Mouse (Mus musculus) hindbrain, embryonic 10.5 days (tissue): ENCODE measurements at regions not wholly inside any gene's neighbourhood (a gene's known extent, or its start where the extent isn't known, plus 50 kb on each side); places are given as distances from the start of the nearest gene placed in this dataset.

Experiments
- DNase-seq: peaks from one replicate; pipeline ENCODE4 v3.0.0-alpha.2; 2017; ENCODE audit warnings: low spot score
- H3K27ac ChIP-seq: fragments of 300-500 bp; sonication (generic); 2 replicates; pipeline ENCODE4 v1.5.1; 2016; ENCODE audit warnings: mild to moderate bottlenecking, moderate library complexity
- H3K27me3 ChIP-seq: fragments of 300-500 bp; sonication (generic); 2 replicates; pipeline ENCODE4 v1.6.1; 2016; ENCODE audit warnings: mild to moderate bottlenecking; ENCODE audit not compliant: poor library complexity, insufficient read depth, severe bottlenecking
- H3K36me3 ChIP-seq: fragments of 300-500 bp; sonication (generic); 2 replicates; pipeline ENCODE4 v1.6.1; 2016; ENCODE audit warnings: mild to moderate bottlenecking, moderate library complexity
- H3K4me1 ChIP-seq: fragments of 300-500 bp; sonication (generic); replicated peaks from 2 replicates; pipeline ENCODE4 v1.6.1; 2016; ENCODE audit warnings: mild to moderate bottlenecking
- H3K4me3 ChIP-seq: fragments of 300-500 bp; sonication (generic); 2 replicates; pipeline ENCODE4 v1.5.1; 2016; ENCODE audit warnings: mild to moderate bottlenecking, moderate library complexity
- H3K9me3 ChIP-seq: fragments of 300-500 bp; sonication (generic); 2 replicates; pipeline ENCODE4 v1.6.1; 2016; ENCODE audit warnings: mild to moderate bottlenecking, moderate library complexity
- WGBS: fragments of 180-500 bp; shearing (Covaris S2); methylation state at CpG from one replicate; pipeline ENCODE4 v1.1.7; 2016; 5-methylcytosine and 5-hydroxymethylcytosine counted together

DNA sequence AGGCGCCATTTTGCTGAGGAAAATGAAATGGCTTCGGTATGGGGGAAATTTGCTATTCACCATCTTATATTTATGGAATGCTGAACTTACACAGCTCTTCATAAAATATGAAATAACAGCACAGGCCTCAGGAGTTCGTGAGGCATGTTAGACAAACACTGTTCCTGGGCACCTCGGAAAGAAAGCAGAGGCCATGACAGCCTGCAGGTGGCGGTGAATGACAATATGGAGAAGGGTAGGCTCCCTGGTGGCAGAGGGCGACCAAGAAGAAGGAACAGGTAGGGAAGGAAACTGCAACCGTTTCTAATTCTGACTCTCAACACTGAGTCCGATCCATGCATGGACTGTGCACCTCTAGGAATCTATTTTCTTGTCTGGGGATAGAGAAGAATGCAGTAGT is 553.6 kb upstream of the Tmpo start:
- H3K27ac ChIP-seq: no peak overlapping the region
- 78% methylated on average over 8 of the region's 8 CpGs for WGBS
- H3K4me3 ChIP-seq: no peak overlapping the region
- DNase-seq: no peak
- H3K27me3 ChIP-seq: no peaks in the 10 kb centered on the region
- H3K36me3 ChIP-seq: no peaks in the 10 kb centered on the region
- no peaks in the 10 kb centered on the region for H3K9me3 ChIP-seq
- 0 out of 2 replicates have a peak, but pooled peaks cover 3% of the 10 kb centered on the region for H3K4me1 ChIP-seq

DNA sequence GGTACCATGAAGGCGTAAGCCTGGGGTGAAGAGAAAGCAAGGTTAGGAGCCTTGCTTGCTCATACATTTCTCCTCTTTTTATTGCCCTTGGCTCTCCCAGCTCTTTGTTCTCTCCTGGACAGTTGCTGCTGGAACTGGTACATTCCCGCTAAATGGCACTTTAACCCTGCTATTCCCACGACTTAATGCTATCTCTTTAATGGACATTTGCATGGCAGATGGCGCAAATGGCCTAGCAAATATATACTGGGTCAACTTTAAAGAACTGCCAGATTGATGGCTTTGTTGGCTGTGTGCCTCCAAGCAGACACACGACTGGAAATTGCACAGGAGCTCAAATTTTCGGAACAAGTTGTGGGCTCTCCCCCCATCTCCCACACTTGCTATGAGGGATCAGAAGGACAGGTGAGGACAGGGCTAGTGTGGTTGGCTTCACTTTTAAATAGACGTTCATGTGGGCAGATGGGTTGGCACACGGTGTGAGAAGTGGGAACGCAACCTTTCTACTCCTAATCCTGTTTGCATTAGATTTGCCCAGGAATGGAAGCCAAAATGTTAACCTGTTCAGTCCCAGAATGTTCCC is 551.0 kb upstream of the Tmpo start:
- no peak for DNase-seq
- H3K36me3 ChIP-seq: no peaks in the 10 kb centered on the region
- H3K27me3 ChIP-seq: no peaks in the 10 kb centered on the region
- peaks cover 3% of the 10 kb centered on the region; the same call in 1 of the 2 replicates for H3K4me1 ChIP-seq
- 82% methylated on average over 9 of the region's 9 CpGs for WGBS
- H3K9me3 ChIP-seq: no peaks in the 10 kb centered on the region
- no peak overlapping the region for H3K27ac ChIP-seq
- H3K4me3 ChIP-seq: no peak overlapping the region

DNA sequence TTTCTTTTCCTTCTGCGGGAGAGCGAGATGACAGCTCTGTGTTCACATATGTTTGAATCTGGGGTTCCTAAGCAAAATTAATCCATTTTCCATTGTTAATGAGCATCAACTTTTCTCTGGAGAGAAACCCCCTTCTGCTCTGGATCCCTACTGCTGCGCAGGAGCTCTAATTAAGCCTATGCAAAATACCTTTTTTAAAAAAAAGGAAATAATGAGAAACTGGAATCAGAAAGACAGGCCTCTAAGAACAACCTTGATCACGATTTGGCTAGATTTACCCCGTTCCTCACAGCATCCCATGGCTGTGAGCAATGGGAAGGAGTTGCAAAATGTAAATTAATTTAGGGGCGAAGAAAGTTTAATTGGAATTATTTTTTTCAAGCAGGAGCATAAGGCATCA is 548.9 kb upstream of the Tmpo start:
- H3K4me1 ChIP-seq: peaks cover under 1% of the 10 kb centered on the region; the same call in 1 of the 2 replicates

DNA sequence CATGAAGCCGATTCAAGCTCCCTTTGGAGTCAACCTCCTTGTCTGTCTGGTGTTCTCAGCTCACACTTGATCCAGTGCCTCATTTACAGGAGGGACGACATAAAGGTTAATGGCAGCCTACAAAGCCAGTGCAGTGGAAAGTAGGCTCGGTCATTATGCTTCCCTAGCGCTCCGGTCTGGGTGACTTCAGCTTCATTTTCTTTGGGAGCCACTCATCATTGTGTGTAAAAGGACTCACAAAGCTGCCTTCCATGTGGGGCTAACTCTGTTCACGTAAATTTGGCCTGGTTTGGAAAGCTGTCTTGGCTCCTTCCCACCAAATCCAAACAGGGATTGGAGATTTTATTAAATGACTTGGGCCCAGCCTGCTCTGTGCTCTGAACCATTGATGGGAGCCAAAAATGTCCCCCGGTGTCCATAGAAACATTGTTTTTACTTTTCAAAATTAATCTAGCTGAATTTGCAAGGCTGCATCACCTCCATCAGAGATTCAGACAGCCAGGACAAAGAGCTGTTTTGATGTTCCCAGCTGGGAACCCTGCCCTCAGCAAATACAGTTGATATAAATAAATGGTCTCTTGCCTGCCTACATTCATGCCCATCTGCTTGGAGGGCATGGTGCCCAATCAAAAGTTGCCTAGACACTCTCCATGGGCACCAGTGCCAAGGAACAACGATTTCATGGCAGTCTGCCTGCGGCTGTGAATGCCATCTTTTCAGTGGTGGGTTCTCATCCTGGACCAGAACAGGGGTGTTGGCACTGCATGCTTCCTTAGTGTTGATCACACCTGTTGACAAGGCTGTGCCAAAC is 538.7 kb upstream of the Tmpo start:
- no peaks in the 10 kb centered on the region for H3K36me3 ChIP-seq
- DNase-seq: no peak
- WGBS: 88% methylated on average over 9 of the region's 9 CpGs
- H3K9me3 ChIP-seq: no peaks in the 10 kb centered on the region
- no peaks in the 10 kb centered on the region for H3K27me3 ChIP-seq
- no peak overlapping the region for H3K27ac ChIP-seq
- H3K4me1 ChIP-seq: no peaks in the 10 kb centered on the region
- no peak overlapping the region for H3K4me3 ChIP-seq

More for the DNA sequence above, 548.9 kb upstream of the Tmpo start:
- H3K27ac ChIP-seq: no peak overlapping the region
- H3K36me3 ChIP-seq: no peaks in the 10 kb centered on the region
- no peak for DNase-seq
- 90% methylated on average over 6 of the region's 6 CpGs for WGBS
- no peak overlapping the region for H3K4me3 ChIP-seq
- no peaks in the 10 kb centered on the region for H3K27me3 ChIP-seq
- no peaks in the 10 kb centered on the region for H3K9me3 ChIP-seq

DNA sequence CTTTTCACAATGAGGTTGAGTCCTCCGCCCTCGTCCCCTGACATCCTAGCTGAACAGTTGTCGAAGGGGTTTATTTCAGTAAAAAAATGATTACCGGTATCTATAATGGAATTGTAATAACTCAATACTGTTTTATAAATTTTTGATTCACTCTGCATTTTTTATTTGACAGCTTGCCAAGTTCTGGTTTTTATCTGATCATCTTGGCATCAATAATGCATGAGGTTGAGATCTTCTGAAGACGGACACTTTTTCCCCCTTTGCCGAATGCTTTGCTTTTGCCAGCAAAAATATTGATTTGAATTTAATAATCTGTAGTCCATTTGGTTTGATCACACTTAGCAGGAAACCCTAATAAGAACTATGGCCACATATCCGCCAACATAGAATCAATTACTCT is 535.5 kb upstream of the Tmpo start:
- no peak overlapping the region for H3K27ac ChIP-seq
- 0 out of 2 replicates have a peak, but pooled peaks cover 3% of the 10 kb centered on the region for H3K4me1 ChIP-seq
- H3K27me3 ChIP-seq: no peaks in the 10 kb centered on the region
- H3K9me3 ChIP-seq: no peaks in the 10 kb centered on the region
- 88% methylated on average over 7 of the region's 7 CpGs for WGBS
- DNase-seq: no peak
- no peak overlapping the region for H3K4me3 ChIP-seq
- H3K36me3 ChIP-seq: no peaks in the 10 kb centered on the region

DNA sequence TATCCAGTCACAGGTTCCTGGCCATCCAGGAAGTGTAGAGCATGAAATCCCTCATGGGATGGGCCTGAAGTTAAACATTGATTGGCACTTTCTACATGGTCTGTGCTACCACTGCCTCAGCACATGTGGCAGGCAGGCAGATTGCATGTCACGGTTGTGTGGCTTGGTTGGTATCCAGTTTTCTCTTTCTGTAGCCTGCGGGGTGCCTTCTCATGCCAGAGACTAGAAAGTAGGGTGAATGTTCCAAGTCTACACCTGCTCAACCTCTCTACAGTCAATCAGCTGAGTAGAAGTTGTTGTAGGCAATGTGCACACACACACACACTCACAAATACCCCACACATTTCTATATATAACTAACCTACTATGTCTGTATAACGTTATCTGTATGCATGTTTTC is 533.5 kb upstream of the Tmpo start:
- no peaks in the 10 kb centered on the region for H3K27me3 ChIP-seq
- H3K9me3 ChIP-seq: no peaks in the 10 kb centered on the region
- no peak for DNase-seq
- no peaks in the 10 kb centered on the region for H3K36me3 ChIP-seq
- H3K4me1 ChIP-seq: 0 out of 2 replicates have a peak, but pooled peaks cover 3% of the 10 kb centered on the region
- no peak overlapping the region for H3K4me3 ChIP-seq
- 90% methylated on average over 3 of the region's 3 CpGs for WGBS
- H3K27ac ChIP-seq: no peak overlapping the region

DNA sequence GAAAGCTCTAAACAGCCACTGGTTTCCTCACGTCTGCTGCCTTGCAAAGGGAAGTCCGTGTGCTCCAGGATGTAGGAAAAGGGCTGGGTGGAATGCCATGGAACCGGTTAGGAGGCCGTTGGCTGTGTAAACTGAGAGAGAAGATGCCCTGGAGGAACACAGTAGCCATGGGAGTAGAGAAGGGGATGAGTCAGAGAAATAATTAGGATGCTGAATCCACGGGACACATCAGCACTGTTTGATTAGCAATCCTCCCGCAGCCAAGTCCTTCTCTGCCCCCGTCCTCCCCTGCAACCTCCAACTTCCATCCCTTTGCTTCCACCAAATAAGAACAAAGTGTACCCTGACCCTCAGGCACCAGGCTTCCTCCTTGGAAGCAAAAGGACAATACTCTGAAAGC is 532.4 kb upstream of the Tmpo start:
- H3K4me1 ChIP-seq: 0 out of 2 replicates have a peak, but pooled peaks cover 3% of the 10 kb centered on the region
- no peaks in the 10 kb centered on the region for H3K36me3 ChIP-seq
- no peak overlapping the region for H3K4me3 ChIP-seq
- no peak overlapping the region; the same call in 1 of the 2 replicates for H3K27ac ChIP-seq
- H3K9me3 ChIP-seq: no peaks in the 10 kb centered on the region
- 51% methylated on average over 7 of the region's 7 CpGs for WGBS
- no peaks in the 10 kb centered on the region for H3K27me3 ChIP-seq
- no peak for DNase-seq

DNA sequence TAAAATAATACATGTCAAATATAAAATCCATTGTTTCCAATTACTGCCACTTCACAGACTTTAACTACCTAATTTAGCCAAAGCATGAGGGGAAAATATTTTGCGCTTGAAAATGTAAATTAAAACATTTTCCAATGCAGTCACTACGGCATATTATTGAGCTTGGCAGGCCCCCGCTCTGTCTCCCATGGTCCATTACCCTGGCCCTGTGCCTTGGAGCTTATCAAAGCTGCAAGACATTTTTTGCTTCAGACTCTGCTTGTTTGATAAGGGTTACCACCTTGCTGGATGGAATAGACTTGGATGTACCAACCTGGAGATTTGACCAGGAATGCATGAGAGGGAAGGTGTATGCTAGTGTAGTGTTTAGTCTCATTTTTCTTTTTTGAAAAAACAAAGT is 525.7 kb upstream of the Tmpo start:
- WGBS: 92% methylated on average over 3 of the region's 3 CpGs
- Histone ChIP-seq H3K4me3 (no peak overlapping the region), H3K4me1 (no peaks in the 10 kb centered on the region), H3K36me3 (no peaks in the 10 kb centered on the region), H3K9me3 (no peaks in the 10 kb centered on the region), H3K27me3 (no peaks in the 10 kb centered on the region), H3K27ac (no peak overlapping the region)
- DNase-seq: no peak

DNA sequence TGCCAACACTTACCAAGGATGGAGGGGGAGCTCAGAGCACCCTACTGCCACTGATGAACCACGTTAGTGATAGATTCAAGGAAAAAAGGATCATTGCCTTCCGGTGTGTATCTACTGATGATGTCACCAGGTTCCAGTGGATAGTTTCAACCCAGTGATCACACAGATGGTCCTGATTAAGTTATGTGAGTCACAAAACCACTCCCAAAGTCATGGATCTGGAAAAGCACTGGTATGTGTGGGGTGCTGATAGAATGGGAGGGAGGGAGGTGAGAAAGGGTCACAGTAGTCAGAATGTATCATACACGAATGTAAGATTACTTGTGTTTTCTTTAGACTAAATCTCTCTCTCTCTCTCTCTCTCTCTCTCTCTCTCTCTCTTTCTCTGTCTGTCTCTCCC is 523.6 kb upstream of the Tmpo start:
- H3K4me3 ChIP-seq: no peak overlapping the region
- no peaks in the 10 kb centered on the region for H3K4me1 ChIP-seq
- H3K36me3 ChIP-seq: no peaks in the 10 kb centered on the region
- H3K27me3 ChIP-seq: no peaks in the 10 kb centered on the region
- WGBS: 67% methylated on average over 3 of the region's 3 CpGs
- H3K9me3 ChIP-seq: no peaks in the 10 kb centered on the region
- no peak for DNase-seq
- H3K27ac ChIP-seq: no peak overlapping the region

DNA sequence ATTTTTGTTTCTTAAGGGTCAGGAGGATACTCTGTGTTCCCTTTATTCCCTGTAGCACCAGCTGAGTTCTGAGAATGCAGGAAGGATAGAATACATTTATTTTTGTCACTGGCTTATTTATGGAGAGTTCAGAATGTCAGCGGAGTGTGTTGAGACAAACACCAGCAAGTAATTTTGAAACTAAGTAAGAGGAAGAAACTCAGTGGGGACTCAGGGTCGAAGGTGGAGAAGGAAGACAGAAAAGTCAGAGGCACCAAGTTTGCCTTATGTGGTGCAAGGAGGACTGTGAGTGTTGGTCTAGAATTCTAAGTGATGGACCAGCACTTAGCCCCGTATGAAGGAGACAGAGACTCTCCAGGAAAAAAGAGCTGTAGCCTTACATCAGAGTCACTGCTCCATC is 520.7 kb upstream of the Tmpo start:
- H3K27ac ChIP-seq: no peak overlapping the region
- H3K4me3 ChIP-seq: no peak overlapping the region
- H3K9me3 ChIP-seq: no peaks in the 10 kb centered on the region
- 83% methylated on average over 3 of the region's 3 CpGs for WGBS
- H3K36me3 ChIP-seq: no peaks in the 10 kb centered on the region
- H3K4me1 ChIP-seq: no peaks in the 10 kb centered on the region
- no peak for DNase-seq
- no peaks in the 10 kb centered on the region for H3K27me3 ChIP-seq

DNA sequence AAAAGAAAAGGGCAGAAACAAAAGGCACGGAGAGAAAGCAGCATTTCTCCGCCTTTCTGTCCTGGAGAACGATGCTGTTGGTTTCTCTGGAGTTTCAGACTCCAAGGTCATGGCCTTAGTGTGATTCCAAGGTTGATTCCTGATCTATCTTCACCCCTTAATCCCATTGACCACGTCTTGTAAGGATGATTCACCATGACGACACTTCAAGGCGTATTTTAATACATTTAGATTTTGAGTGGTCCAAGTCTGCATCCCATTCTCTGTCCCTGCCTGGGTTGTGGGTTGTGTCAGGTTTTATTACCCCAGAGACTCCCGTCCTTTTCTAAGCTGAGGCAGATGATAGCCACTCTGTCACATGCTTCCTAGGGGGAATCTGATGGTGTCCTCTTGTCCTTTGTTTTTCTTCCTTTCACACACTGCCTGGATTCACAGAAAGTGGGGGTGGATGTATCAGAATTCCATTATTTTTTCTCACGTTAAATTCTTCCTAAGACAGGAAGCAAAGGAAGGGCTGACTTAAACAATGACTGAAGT is 505.0 kb upstream of the Tmpo start:
- whole genome bisulfite sequencing: 52% methylated on average over 8 of the region's 8 CpGs
- H3K36me3 ChIP-seq: no peaks in the 10 kb centered on the region
- no peak for DNase-seq
- peaks cover 19% of the 10 kb centered on the region for H3K4me1 ChIP-seq
- H3K9me3 ChIP-seq: no peaks in the 10 kb centered on the region
- peak overlapping the region; percentile 66; the same call in 1 of the 2 replicates for H3K27ac ChIP-seq
- H3K27me3 ChIP-seq: no peaks in the 10 kb centered on the region
- H3K4me3 ChIP-seq: no peak overlapping the region

DNA sequence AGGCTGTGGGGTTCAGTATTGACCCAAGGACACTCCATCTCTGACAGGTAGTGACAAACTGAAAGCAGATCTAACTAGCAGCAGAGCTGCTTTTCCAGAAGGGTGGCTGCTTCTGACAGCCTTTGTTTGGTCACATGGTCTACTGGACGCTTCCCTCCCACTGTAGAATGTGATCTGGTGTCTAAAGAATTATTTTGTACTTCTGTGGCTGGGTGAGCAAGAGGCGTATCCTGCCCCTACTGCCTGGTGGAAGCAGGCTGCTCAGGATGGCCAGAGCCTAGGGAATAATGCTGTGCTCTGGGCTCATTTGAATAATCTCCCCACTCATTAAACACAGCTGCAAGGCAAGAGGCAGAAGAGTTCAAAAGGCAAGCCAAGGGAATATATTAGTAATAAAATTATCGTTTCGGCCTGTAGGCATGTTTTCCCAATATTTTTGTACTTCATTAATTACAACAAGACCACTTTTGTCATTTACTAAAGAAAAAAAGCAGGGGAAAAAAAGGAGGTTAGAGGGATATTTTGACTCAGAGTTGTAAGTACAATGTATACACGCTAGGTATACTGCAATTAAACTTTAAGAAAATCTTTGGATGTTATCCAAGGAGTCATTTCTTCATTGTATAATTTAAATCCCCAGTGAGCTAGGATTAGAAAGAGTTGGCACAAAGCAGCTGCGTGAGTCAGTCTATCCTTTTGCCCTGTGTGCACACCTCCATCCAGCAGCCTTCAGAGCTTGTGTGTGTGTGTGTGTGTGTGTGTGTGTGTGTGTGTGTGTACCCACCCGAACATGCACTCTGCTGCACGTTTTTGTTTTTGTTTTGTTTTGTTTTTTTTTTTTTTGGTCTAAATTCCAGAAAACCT is 504.3 kb upstream of the Tmpo start:
- Histone ChIP-seq H3K27me3 (no peaks in the 10 kb centered on the region), H3K27ac (peak overlapping the region; percentile 66), H3K9me3 (no peaks in the 10 kb centered on the region), H3K4me1 (peaks cover 19% of the 10 kb centered on the region), H3K4me3 (no peak overlapping the region), H3K36me3 (no peaks in the 10 kb centered on the region)
- peak; percentile 9 for DNase-seq
- 62% methylated on average over 8 of the region's 8 CpGs for whole genome bisulfite sequencing
